Mouse (Mus musculus) midbrain, embryonic 14.5 days (tissue): ENCODE measurements at regions not wholly inside any gene's neighbourhood (a gene's known extent, or its start where the extent isn't known, plus 50 kb on each side); places are given as distances from the start of the nearest gene placed in this dataset.

ENCODE experiments used
- ATAC-seq: fragments of 200-750 bp; cut with Nextera tagmentation; 2 replicates; pipeline ENCODE4 v1.8.0; 2017; ENCODE audit warnings: moderate number of reproducible peaks, moderate library complexity; ENCODE audit not compliant: low FRiP score, low TSS enrichment
- DNase-seq: peaks from one replicate; pipeline ENCODE4 v3.0.0-alpha.2; 2015
- H3K27ac ChIP-seq: fragments of 300-500 bp; sonication (generic); replicated peaks from 2 replicates; pipeline ENCODE4 v1.5.1; 2014; ENCODE audit warnings: mild to moderate bottlenecking, low read depth, low read length, moderate library complexity
- H3K27me3 ChIP-seq: fragments of 300-500 bp; sonication (generic); 2 replicates; pipeline ENCODE4 v1.6.1; 2014; ENCODE audit warnings: low read length, control low read depth, mixed read lengths; ENCODE audit not compliant: control insufficient read depth, insufficient read depth
- H3K36me3 ChIP-seq: fragments of 300-500 bp; sonication (generic); 2 replicates; pipeline ENCODE4 v1.6.1; 2014; ENCODE audit warnings: low read length, control low read depth; ENCODE audit not compliant: control insufficient read depth, insufficient read depth
- H3K4me1 ChIP-seq: fragments of 300-500 bp; sonication (generic); 2 replicates; pipeline ENCODE4 v1.6.1; 2014; ENCODE audit warnings: mild to moderate bottlenecking, antibody characterized with exemption, low read length, control low read depth; ENCODE audit not compliant: control insufficient read depth, insufficient read depth
- H3K4me2 ChIP-seq: fragments of 300-500 bp; sonication (generic); 2 replicates; pipeline ENCODE4 v1.6.1; 2014; ENCODE audit warnings: mild to moderate bottlenecking, low read length, moderate library complexity
- H3K4me3 ChIP-seq: fragments of 300-500 bp; sonication (generic); replicated peaks from 2 replicates; pipeline ENCODE4 v1.5.1; 2014; ENCODE audit warnings: low read depth, low read length
- H3K9ac ChIP-seq: fragments of 300-500 bp; sonication (generic); replicated peaks from 2 replicates; pipeline ENCODE4 v1.6.1; 2014; ENCODE audit warnings: mild to moderate bottlenecking, low read length, moderate library complexity
- H3K9me3 ChIP-seq: fragments of 300-500 bp; sonication (generic); 2 replicates; pipeline ENCODE4 v1.6.1; 2016; ENCODE audit warnings: low read length, control low read depth, mixed read lengths; ENCODE audit not compliant: control insufficient read depth
- WGBS: fragments of 180-500 bp; shearing (Covaris S2); extraction: QIAGEN DNeasy Blood & Tissue Kit; methylation state at CpG from one replicate; pipeline ENCODE4 v1.1.7; 2014; 5-methylcytosine and 5-hydroxymethylcytosine counted together

GRCm38 (mm10) chr13:71108175-71108574, 266.6 kb upstream of the Adamts16 start:
- Histone ChIP-seq H3K4me3 (no peak overlapping the region), H3K4me2 (no peak overlapping the region), H3K36me3 (no peaks in the 10 kb centered on the region), H3K27me3 (no peaks in the 10 kb centered on the region), H3K27ac (no peak overlapping the region), H3K9ac (no peak overlapping the region), H3K9me3 (no peaks in the 10 kb centered on the region), H3K4me1 (peaks cover 10% of the 10 kb centered on the region; the same call in 1 of the 2 replicates)
- ATAC-seq: no peak
- 89% methylated on average over 8 of the region's 8 CpGs for WGBS
- DNase-seq: no peak

- Histone ChIP-seq H3K27ac (peak overlapping the region; percentile 72), H3K9ac (peak overlapping the region; percentile 61), H3K4me1 (peaks cover 10% of the 10 kb centered on the region; the same call in 1 of the 2 replicates), H3K9me3 (no peaks in the 10 kb centered on the region), H3K4me2 (peak overlapping the region; percentile 75), H3K4me3 (peak overlapping the region; percentile 31), H3K36me3 (no peaks in the 10 kb centered on the region), H3K27me3 (no peaks in the 10 kb centered on the region)
- DNase-seq (peak; percentile 94), ATAC-seq (peak; percentile 88)
- WGBS: 11% methylated on average over 18 of the region's 18 CpGs
These were observed 263.7 kb upstream of the Adamts16 start for GRCm38 (mm10) chr13:71105229-71105838.

GRCm38 (mm10) chr13:71104419-71105228, 263.0 kb upstream of the Adamts16 start:
- 15% methylated on average over 22 of the region's 22 CpGs for WGBS

GRCm38 (mm10) chr13:71084301-71084700, 242.7 kb upstream of the Adamts16 start:
- no peaks in the 10 kb centered on the region for H3K4me1 ChIP-seq
- H3K9me3 ChIP-seq: no peaks in the 10 kb centered on the region
- no peak for DNase-seq
- no peak overlapping the region for H3K9ac ChIP-seq
- no peak for ATAC-seq
- no peaks in the 10 kb centered on the region for H3K27me3 ChIP-seq
- no peak overlapping the region for H3K4me3 ChIP-seq
- H3K27ac ChIP-seq: no peak overlapping the region
- H3K4me2 ChIP-seq: no peak overlapping the region
- WGBS: 68% methylated on average over 6 of the region's 6 CpGs
- H3K36me3 ChIP-seq: no peaks in the 10 kb centered on the region

More at GRCm38 (mm10) chr13:71104419-71105228, 263.0 kb upstream of the Adamts16 start:
- H3K9me3 ChIP-seq: no peaks in the 10 kb centered on the region
- peaks cover 4% of the 10 kb centered on the region; the same call in 1 of the 2 replicates for H3K27me3 ChIP-seq
- peaks cover 10% of the 10 kb centered on the region; the same call in 1 of the 2 replicates for H3K4me1 ChIP-seq
- H3K4me3 ChIP-seq: peak overlapping the region; percentile 31
- H3K9ac ChIP-seq: peak overlapping the region; percentile 61
- H3K36me3 ChIP-seq: no peaks in the 10 kb centered on the region
- ATAC-seq (no peak), DNase-seq (peak; percentile 55)
- peak overlapping the region; percentile 72 for H3K27ac ChIP-seq
- peak overlapping the region; percentile 75 for H3K4me2 ChIP-seq

DNA sequence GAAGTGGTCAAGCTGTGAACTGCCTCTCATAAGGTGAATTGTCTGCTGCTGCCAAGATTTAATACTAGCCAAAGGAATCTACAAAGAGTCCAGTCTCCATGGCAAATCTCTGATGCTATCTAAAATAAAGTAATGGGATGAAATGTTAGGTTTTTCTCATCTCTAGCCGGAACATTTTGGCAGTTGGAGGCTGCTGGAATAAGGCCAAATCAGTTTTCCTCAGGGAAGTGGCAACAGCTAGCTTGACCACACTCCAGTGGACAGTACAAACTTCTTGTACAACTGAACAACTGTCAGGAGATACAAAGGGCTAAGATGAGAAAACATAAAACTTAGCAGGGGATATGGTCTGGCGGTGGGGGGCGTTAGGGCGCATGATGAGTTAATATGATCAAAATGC, 234.3 kb upstream of the Adamts16 start:
- Histone ChIP-seq H3K27me3 (no peaks in the 10 kb centered on the region), H3K36me3 (no peaks in the 10 kb centered on the region), H3K4me3 (no peak overlapping the region), H3K9me3 (no peaks in the 10 kb centered on the region), H3K4me1 (0 out of 2 replicates have a peak, but pooled peaks cover 5% of the 10 kb centered on the region), H3K4me2 (no peak overlapping the region), H3K27ac (no peak overlapping the region), H3K9ac (no peak overlapping the region)
- ATAC-seq: no peak
- DNase-seq: no peak
- 86% methylated on average over 4 of the region's 4 CpGs for WGBS

DNA sequence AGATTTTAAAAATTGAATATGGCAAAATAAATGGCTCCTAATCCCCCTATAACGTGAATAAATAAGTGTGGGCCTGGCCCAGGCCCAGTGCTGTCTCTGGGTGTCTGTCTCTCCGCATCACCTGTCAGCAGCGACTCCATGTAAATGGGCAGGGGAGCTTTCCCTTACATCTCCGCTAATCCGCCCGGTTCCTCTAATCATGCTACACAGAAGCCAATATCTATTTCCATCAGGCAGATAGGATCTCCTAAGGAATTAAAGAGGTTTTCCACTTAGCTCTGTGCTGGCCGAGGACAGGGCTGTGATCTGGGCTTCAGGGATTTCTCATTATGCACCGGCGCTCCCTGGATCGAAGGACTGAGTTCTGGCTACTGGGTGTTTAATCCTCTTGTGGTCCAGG, 232.4 kb upstream of the Adamts16 start:
- no peak overlapping the region for H3K4me2 ChIP-seq
- H3K27me3 ChIP-seq: no peaks in the 10 kb centered on the region
- H3K9me3 ChIP-seq: no peaks in the 10 kb centered on the region
- DNase-seq (peak; percentile 55), ATAC-seq (no peak)
- H3K4me1 ChIP-seq: peaks cover 6% of the 10 kb centered on the region
- no peak overlapping the region for H3K4me3 ChIP-seq
- no peak overlapping the region for H3K9ac ChIP-seq
- H3K27ac ChIP-seq: no peak overlapping the region
- H3K36me3 ChIP-seq: no peaks in the 10 kb centered on the region
- 22% methylated on average over 10 of the region's 10 CpGs for WGBS

GRCm38 (mm10) chr13:71068757-71069201, 227.2 kb upstream of the Adamts16 start:
- peak overlapping the region; percentile 55; the same call in 1 of the 2 replicates for H3K27ac ChIP-seq
- H3K4me2 ChIP-seq: peak overlapping the region; percentile 39
- no peaks in the 10 kb centered on the region for H3K9me3 ChIP-seq
- no peaks in the 10 kb centered on the region for H3K27me3 ChIP-seq
- no peaks in the 10 kb centered on the region for H3K36me3 ChIP-seq
- no peak overlapping the region for H3K4me3 ChIP-seq
- 24% methylated on average over 11 of the region's 11 CpGs for WGBS
- DNase-seq: peak; percentile 50
- H3K4me1 ChIP-seq: peaks cover 27% of the 10 kb centered on the region
- H3K9ac ChIP-seq: peak overlapping the region; percentile 20; the same call in 1 of the 2 replicates
- no peak; the same call in 1 of the 2 replicates for ATAC-seq

DNA sequence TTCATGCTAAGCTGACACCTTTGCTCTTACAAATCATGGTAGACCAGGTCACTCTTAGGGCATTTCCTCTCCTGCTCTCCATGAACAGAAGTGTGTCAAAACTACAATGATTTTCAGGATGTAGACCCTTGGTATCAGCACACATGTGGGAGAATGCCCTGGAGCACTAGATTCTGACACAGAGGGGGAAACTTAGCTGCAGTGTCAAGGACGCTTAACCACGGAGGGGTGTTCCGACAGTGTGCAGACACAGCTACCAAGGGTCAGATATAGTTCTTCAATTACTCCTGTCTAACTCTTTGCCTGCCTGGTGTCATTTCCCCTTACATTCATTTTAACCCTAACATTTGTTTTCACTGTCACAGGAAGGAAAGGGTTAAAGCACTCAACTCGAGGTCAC, 226.4 kb upstream of the Adamts16 start:
- Histone ChIP-seq H3K27me3 (no peaks in the 10 kb centered on the region), H3K9me3 (no peaks in the 10 kb centered on the region), H3K36me3 (no peaks in the 10 kb centered on the region), H3K4me3 (no peak overlapping the region), H3K4me2 (peak overlapping the region; percentile 39), H3K9ac (no peak overlapping the region), H3K4me1 (peaks cover 24% of the 10 kb centered on the region), H3K27ac (0 out of 2 replicates have a peak overlapping the region, but pooled peaks have one; percentile 55)
- DNase-seq: no peak
- no peak for ATAC-seq
- WGBS: 40% methylated on average over 4 of the region's 4 CpGs
